ENCODE assay signal across 8 mouse cellular contexts in the genomic region with DNA sequence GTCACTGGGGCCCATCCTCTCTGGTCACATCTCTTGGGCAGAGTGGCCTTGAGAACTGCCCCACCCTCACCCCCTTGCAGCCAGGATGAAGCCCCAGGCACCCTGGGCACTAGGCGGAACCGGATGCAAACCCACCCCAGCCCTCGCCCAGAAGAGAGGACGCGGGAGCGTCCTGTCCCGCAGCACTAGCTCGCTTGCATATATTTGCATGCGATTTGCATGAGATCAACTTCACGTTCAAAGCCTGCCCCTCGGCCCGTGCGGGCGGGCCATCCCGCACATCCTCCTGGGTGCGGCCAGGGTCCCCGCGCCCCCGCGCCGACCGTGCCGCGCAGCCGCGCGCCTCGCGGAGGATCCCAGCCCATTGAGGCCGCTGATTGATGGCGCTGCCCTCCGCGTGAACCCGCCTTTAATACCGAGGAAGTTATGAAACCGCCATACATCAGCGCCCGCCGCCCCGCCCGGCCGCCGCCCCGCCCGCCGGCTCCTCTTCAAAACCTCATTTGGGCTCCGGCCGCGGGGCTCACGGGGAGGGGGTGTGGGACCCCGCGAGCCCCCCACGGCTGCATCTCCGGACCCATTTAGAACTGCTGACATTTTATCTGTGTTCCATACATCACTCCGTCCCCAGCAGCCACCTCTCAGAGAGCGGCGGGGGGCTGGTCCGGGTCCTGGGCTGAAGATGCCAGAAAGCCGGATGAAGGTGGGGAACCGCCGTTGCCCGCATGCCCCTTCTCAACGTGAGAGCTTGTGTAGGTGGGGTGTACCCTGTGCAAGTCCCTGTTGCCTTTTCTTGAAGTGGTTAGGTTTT. TPM values are rescaled to one million over a fixed set of nuclear protein-coding genes. Genes with fewer than 3 reads are reported as not detected.
DNase-seq lines count a peak whose midpoint lies in the region; ATAC-seq and TF ChIP-seq lines count a peak whose summit lies in the region.

No protein-coding gene starts in this region.

- no peak for DNase-seq in kidney, adult 2 months
- no peak for DNase-seq in kidney, adult 11 months
- DNase-seq in brain, embryonic 14.5 days (ENCODE audit: low read depth): peak; percentile 60
- peak; percentile 92 for DNase-seq in neural tube, embryonic 11.5 days (ENCODE audit: low spot score)
- no peak for DNase-seq in ovary, postnatal 10 days (ENCODE audit: low spot score)
- no peak for DNase-seq in frontal cortex, postnatal 14 days (ENCODE audit: low spot score in 2 of 2)

- no peak for TF ChIP-seq CTCF in kidney, adult 2 months (conservative IDR thresholded peaks at IDR 0.05; ENCODE audit: insufficient read depth, insufficient read length, low read depth, low read length)
- TF ChIP-seq CTCF in brain, embryonic 14.5 days (IDR thresholded peaks at IDR 0.05; ENCODE audit: borderline replicate concordance, extremely low read depth, insufficient read depth, insufficient read length): no peak

- no peaks in the 10 kb centered on the region for H3K27me3 ChIP-seq in kidney, adult 2 months (replicated peaks; ENCODE audit: control insufficient read depth, insufficient read depth, low read length)
- peaks cover 86% of the 10 kb centered on the region for H3K27me3 ChIP-seq in hindbrain, embryonic 12.5 days
- H3K27me3 ChIP-seq in liver, embryonic 15.5 days: peaks cover 85% of the 10 kb centered on the region
- H3K27me3 ChIP-seq in neural tube, embryonic 11.5 days (ENCODE audit: control insufficient read depth, insufficient read depth, low read length): no peaks in the 10 kb centered on the region

- H3K27ac ChIP-seq in kidney, adult 2 months (ENCODE audit: insufficient read depth, low read depth, low read length): no peak overlapping the region
- peak overlapping the region; percentile 79 for H3K27ac ChIP-seq in hindbrain, embryonic 12.5 days
- no peak overlapping the region for H3K27ac ChIP-seq in liver, embryonic 15.5 days (replicated peaks)
- H3K27ac ChIP-seq in neural tube, embryonic 11.5 days (ENCODE audit: low read depth, low read length): peak overlapping the region; percentile 98

- H3K36me3 ChIP-seq in kidney, adult 2 months (ENCODE audit: control insufficient read depth, insufficient read depth, low read length): no peaks in the 10 kb centered on the region
- no peaks in the 10 kb centered on the region for H3K36me3 ChIP-seq in hindbrain, embryonic 12.5 days
- H3K36me3 ChIP-seq in liver, embryonic 15.5 days (replicated peaks): no peaks in the 10 kb centered on the region
- H3K36me3 ChIP-seq in neural tube, embryonic 11.5 days (ENCODE audit: control insufficient read depth, insufficient read depth, low read length): no peaks in the 10 kb centered on the region

- peaks cover 10% of the 10 kb centered on the region; the same call in 1 of the 2 replicates for H3K4me1 ChIP-seq in kidney, adult 2 months (ENCODE audit: control insufficient read depth, insufficient read depth, low read length)
- peaks cover 62% of the 10 kb centered on the region for H3K4me1 ChIP-seq in hindbrain, embryonic 12.5 days
- H3K4me1 ChIP-seq in liver, embryonic 15.5 days (replicated peaks): peaks cover 32% of the 10 kb centered on the region
- H3K4me1 ChIP-seq in neural tube, embryonic 11.5 days (ENCODE audit: control insufficient read depth, insufficient read depth, low read length): peaks cover 81% of the 10 kb centered on the region

- TF ChIP-seq POLR2A in kidney, adult 2 months (IDR thresholded peaks at IDR 0.05; ENCODE audit: low read depth, low read length): no peak
- no peak for TF ChIP-seq POLR2A in brain, embryonic 14.5 days (IDR thresholded peaks at IDR 0.05; ENCODE audit: borderline replicate concordance, extremely low read depth, insufficient read depth, insufficient read length, poor library complexity, severe bottlenecking)

- H3K4me2 ChIP-seq in hindbrain, embryonic 12.5 days (replicated peaks): peak overlapping the region; percentile 81
- peak overlapping the region; percentile 71 for H3K4me2 ChIP-seq in liver, embryonic 15.5 days
- H3K4me2 ChIP-seq in neural tube, embryonic 11.5 days (ENCODE audit: low read depth): peak overlapping the region; percentile 74

- peak; percentile 54 for ATAC-seq in hindbrain, embryonic 12.5 days (ENCODE audit: low FRiP score)
- no peak for ATAC-seq in liver, embryonic 15.5 days (ENCODE audit: insufficient read depth)
- peak; percentile 66 for ATAC-seq in neural tube, embryonic 11.5 days (ENCODE audit: insufficient read depth, low FRiP score, low TSS enrichment)

- H3K4me3 ChIP-seq in kidney, adult 2 months (ENCODE audit: insufficient read depth, low read depth, low read length): peak overlapping the region; percentile 66
- peak overlapping the region; percentile 43 for H3K4me3 ChIP-seq in hindbrain, embryonic 12.5 days
- peak overlapping the region; percentile 54 for H3K4me3 ChIP-seq in liver, embryonic 15.5 days (replicated peaks)
- H3K4me3 ChIP-seq in neural tube, embryonic 11.5 days (ENCODE audit: low read depth, low read length): peak overlapping the region; percentile 43

- no peaks in the 10 kb centered on the region for H3K9me3 ChIP-seq in hindbrain, embryonic 12.5 days (replicated peaks)
- H3K9me3 ChIP-seq in liver, embryonic 15.5 days (replicated peaks): no peaks in the 10 kb centered on the region
- no peaks in the 10 kb centered on the region for H3K9me3 ChIP-seq in neural tube, embryonic 11.5 days (ENCODE audit: control insufficient read depth, low read length)

- peak overlapping the region; percentile 59 for H3K9ac ChIP-seq in hindbrain, embryonic 12.5 days
- no peak overlapping the region for H3K9ac ChIP-seq in liver, embryonic 15.5 days
- H3K9ac ChIP-seq in neural tube, embryonic 11.5 days (ENCODE audit: low read length): peak overlapping the region; percentile 78

- WGBS in kidney, adult 2 months: 2% methylated on average over 63 of the region's 63 CpGs
- under 1% methylated on average over 62 of the region's 63 CpGs for WGBS in hindbrain, embryonic 12.5 days
- under 1% methylated on average over 63 of the region's 63 CpGs for WGBS in liver, embryonic 15.5 days (ENCODE audit: insufficient replicate concordance)
- under 1% methylated on average over 58 of the region's 63 CpGs for WGBS in neural tube, embryonic 11.5 days

RNA-seq across cellular contexts. Expression of a gene that starts 2.1 kb away (rescaled TPM):
- 15.5 and 19.4 TPM in 2 replicates for polyA plus RNA-seq in kidney, adult 2 months (2012; rRNA removed)
- 30.5 and 31.6 TPM in 2 replicates for polyA plus RNA-seq in brain, embryonic 14.5 days (2012; rRNA removed)
- polyA plus RNA-seq in hindbrain, embryonic 12.5 days (2016; fragmentation: Nextera tagmentation; extraction: Ambion mirVana): 31.3 and 34.4 TPM in 2 replicates
- 4.6 and 5.4 TPM in 2 replicates for polyA plus RNA-seq in liver, embryonic 15.5 days (2015; fragmentation: Nextera tagmentation; extraction: Ambion mirVana)
- polyA plus RNA-seq in neural tube, embryonic 11.5 days (2014; fragmentation: Nextera tagmentation; extraction: Ambion mirVana): 55.9 and 65.4 TPM in 2 replicates

Comparison
In these comparisons a context has a peak if more than half of its experiments do, and no peak if none do; other contexts are left out.
1. DNase-seq: peak in brain, embryonic 14.5 days (single experiment) and neural tube, embryonic 11.5 days (single experiment); none in kidney, adult 2 months (single experiment), kidney, adult 11 months (single experiment), ovary, postnatal 10 days (single experiment) and frontal cortex, postnatal 14 days (0 of 2).
2. H3K27ac ChIP-seq: peak in hindbrain, embryonic 12.5 days (single experiment) and neural tube, embryonic 11.5 days (single experiment); none in kidney, adult 2 months (single experiment) and liver, embryonic 15.5 days (single experiment).
3. Peak in every context shown above with its lines, with median percentiles within 50 percentile points of each other: H3K4me3 ChIP-seq and H3K4me2 ChIP-seq.